Mouse (Mus musculus) bone marrow, adult 2 months (tissue): ENCODE results near the gene Fahd1. TPM values are rescaled to one million over a fixed set of nuclear protein-coding genes. Genes with fewer than 3 reads are reported as not detected.

ENCODE experiments used
- H3K27ac ChIP-seq: fragments of 200-500 bp; 2 replicates; pipeline ENCODE4 v1.5.1; 2012; ENCODE audit warnings: low read depth, mild to moderate bottlenecking, control low read depth, inconsistent platforms, low read length; ENCODE audit not compliant: control insufficient read depth, poor library complexity, insufficient read depth
- H3K4me1 ChIP-seq: fragments of 200-500 bp; 2 replicates; pipeline ENCODE4 v1.6.1; 2011; ENCODE audit warnings: low read length; ENCODE audit not compliant: control insufficient read depth, insufficient read depth
- H3K4me3 ChIP-seq: fragments of 200-500 bp; replicated peaks from 2 replicates; pipeline ENCODE3; 2011; ENCODE audit warnings: mild to moderate bottlenecking, low read depth, low read length, control low read depth; ENCODE audit not compliant: control insufficient read depth
- CTCF ChIP-seq: fragments of 200-500 bp; IDR thresholded peaks from 2 replicates; pipeline ENCODE4 v1.5.1; 2011; ENCODE audit warnings: low read length, control low read depth; ENCODE audit not compliant: control insufficient read depth, insufficient read depth
- POLR2A ChIP-seq: fragments of 200-500 bp; IDR thresholded peaks from 2 replicates; pipeline ENCODE4 v1.6.1; 2011; ENCODE audit warnings: low read depth, mild to moderate bottlenecking, control low read depth, low read length, borderline replicate concordance; ENCODE audit not compliant: control insufficient read depth
- WGBS: fragments of 180-500 bp; shearing (Covaris S2); methylation state at CpG from one replicate; pipeline ENCODE4 v1.1.7; 2018; 5-methylcytosine and 5-hydroxymethylcytosine counted together
- polyA plus RNA-seq: library from polyadenylated mRNA; stranded (reverse); fragments of >200 nt; gene quantifications from 2 replicates; pipeline ENCODE4 v1.2.4, GENCODE M21; 2011; ENCODE audit warnings: low replicate concordance; ENCODE audit not compliant: missing spikeins, insufficient read depth, insufficient read length

Gene Fahd1
- polyA plus RNA-seq, 1 experiment = 51.5 TPM

- TF ChIP-seq CTCF (no peak), POLR2A (peak; percentile 69)
- Histone ChIP-seq H3K27ac (peak overlapping the region; percentile 85), H3K4me1 (peaks cover 3% of the 10 kb centered on the region; the same call in 1 of the 2 replicates), H3K4me3 (peak overlapping the region; percentile 16)
- 63% methylated on average over 8 of the region's 8 CpGs for WGBS
These were observed 9.9 kb upstream of the Fahd1 start for GRCm38 (mm10) chr17:24860076-24860475.

GRCm38 (mm10) chr17:24858967-24859366 lies 8.8 kb upstream of the Fahd1 start:
- 63% methylated on average over 6 of the region's 6 CpGs for WGBS
- peak; percentile 35; the same call in 1 of the 2 replicates for TF ChIP-seq POLR2A
- no peak for TF ChIP-seq CTCF
- Histone ChIP-seq H3K27ac (peak overlapping the region; percentile 85), H3K4me3 (no peak overlapping the region), H3K4me1 (peaks cover 3% of the 10 kb centered on the region; the same call in 1 of the 2 replicates)

- WGBS = 71% methylated on average over 8 of the region's 8 CpGs
- TF ChIP-seq POLR2A = 0 out of 2 replicates have a peak, but pooled peaks have one; percentile 18
- no peak for TF ChIP-seq CTCF
- H3K4me1 ChIP-seq = peaks cover 3% of the 10 kb centered on the region; the same call in 1 of the 2 replicates
- no peak overlapping the region for H3K4me3 ChIP-seq
- H3K27ac ChIP-seq = peak overlapping the region; percentile 69
These were observed 7.8 kb upstream of the Fahd1 start for GRCm38 (mm10) chr17:24857831-24858470.

- 94% methylated on average over 13 of the region's 13 CpGs for WGBS
- no peak overlapping the region for H3K27ac ChIP-seq
These were observed 6.4 kb upstream of the Fahd1 start for GRCm38 (mm10) chr17:24856589-24856988.

GRCm38 (mm10) chr17:24855838-24856464 lies 5.8 kb upstream of the Fahd1 start:
- Histone ChIP-seq H3K4me1 (peaks cover 3% of the 10 kb centered on the region; the same call in 1 of the 2 replicates), H3K27ac (no peak overlapping the region), H3K4me3 (no peak overlapping the region)
- TF ChIP-seq POLR2A (no peak), CTCF (no peak)
- WGBS = 86% methylated on average over 3 of the region's 3 CpGs

More at GRCm38 (mm10) chr17:24856589-24856988, 6.4 kb upstream of the Fahd1 start:
- TF ChIP-seq POLR2A (no peak), CTCF (no peak)
- Histone ChIP-seq H3K4me3 (no peak overlapping the region), H3K4me1 (peaks cover 3% of the 10 kb centered on the region; the same call in 1 of the 2 replicates)

DNA sequence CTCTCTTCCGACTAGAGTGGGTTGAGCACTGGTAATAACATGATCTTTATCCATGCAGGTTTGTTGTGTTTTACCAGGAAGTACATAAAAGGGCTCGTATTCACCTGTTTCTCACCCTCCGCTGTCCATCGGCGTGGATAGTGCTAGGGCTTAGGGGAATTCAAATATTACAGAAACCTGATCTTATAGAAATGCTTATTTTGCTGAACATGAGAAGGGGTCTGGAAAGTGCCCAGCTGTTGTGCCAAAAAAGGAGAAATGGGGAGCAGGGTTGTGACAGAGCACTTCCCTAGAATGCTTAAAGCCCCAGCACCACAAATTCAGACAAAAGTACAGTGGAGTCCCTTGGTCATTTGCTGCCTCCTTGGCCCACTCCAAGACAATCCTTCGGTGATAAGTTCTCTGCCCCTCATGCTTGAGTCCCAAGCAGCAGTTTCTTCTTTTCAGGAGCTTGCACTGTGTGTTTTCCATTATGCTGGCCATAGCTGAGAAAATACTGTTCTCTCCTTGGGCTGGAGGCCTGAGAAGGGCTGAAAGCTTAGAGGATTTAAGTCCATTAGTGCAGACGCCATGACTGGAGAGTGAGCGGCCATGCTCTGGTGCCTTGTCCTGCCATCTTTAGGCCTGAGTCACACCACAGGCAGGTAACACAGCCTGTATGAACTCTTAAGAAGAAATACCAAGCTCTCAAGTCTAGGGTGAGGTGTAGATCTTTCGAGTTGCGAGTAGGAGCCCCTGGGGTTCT lies 1.4 kb upstream of the Fahd1 start:
- no peak overlapping the region; the same call in none of the 2 replicates for H3K27ac ChIP-seq
- TF ChIP-seq POLR2A = no peak
- TF ChIP-seq CTCF = no peak
- 70% methylated on average over 10 of the region's 10 CpGs for WGBS
- H3K4me1 ChIP-seq = no peaks in the 10 kb centered on the region; the same call in 1 of the 2 replicates
- peak overlapping the region; percentile 88 for H3K4me3 ChIP-seq

- WGBS = under 1% methylated on average over 20 of the region's 20 CpGs
- H3K4me1 ChIP-seq = no peaks in the 10 kb centered on the region; the same call in 1 of the 2 replicates
- TF ChIP-seq POLR2A (no peak), CTCF (no peak)
- peak overlapping the region; percentile 88 for H3K4me3 ChIP-seq
- peak overlapping the region; percentile 96 for H3K27ac ChIP-seq
These were observed 586 bp upstream of the Fahd1 start for GRCm38 (mm10) chr17:24850773-24851127.

DNA sequence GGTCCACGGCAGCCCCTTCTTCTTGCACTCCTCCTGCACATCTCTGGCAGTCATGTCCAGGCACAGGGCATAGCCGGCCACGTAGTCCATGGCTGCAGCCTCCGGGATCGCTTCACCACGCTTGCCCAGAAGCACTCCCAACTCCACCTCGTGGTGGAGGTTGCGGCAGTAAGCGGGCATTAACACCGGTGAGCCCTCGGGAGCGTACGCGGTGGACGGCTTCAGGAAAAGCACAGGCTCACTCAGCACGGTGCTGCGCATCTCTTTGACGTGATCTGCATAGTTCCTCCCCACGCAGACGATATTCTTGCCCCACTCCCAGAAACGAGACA lies 465 bp downstream of the Fahd1 start:
- Histone ChIP-seq H3K27ac (peak overlapping the region; percentile 96), H3K4me1 (no peaks in the 10 kb centered on the region; the same call in 1 of the 2 replicates), H3K4me3 (peak overlapping the region; percentile 93)
- under 1% methylated on average over 21 of the region's 21 CpGs for WGBS
- peak; percentile 32; the same call in 1 of the 2 replicates for TF ChIP-seq CTCF
- TF ChIP-seq POLR2A = no peak; the same call in 1 of the 2 replicates
